Mouse (Mus musculus) heart, embryonic 14.5 days (tissue): ENCODE data around the gene Ugt1a7c. TPM values are rescaled to one million over a fixed set of nuclear protein-coding genes. Genes with fewer than 3 reads are reported as not detected.

Source experiments
- ATAC-seq: fragments of 200-750 bp; cut with Nextera tagmentation; 2 replicates; pipeline ENCODE4 v1.8.0; 2017; ENCODE audit warnings: low read depth, moderate TSS enrichment; ENCODE audit not compliant: insufficient number of reproducible peaks, insufficient read depth, low FRiP score
- H3K27ac ChIP-seq, 2 experiments: fragments of 200-500 bp in 1 of 2; fragments of 300-500 bp in 1 of 2; sonication (generic) in 1 of 2; replicated peaks in 1 of 2; 2 replicates each; pipeline ENCODE4 v1.5.1; 2012 to 2014; ENCODE audit warnings: low read depth in 2 of 2, low read length in 2 of 2, control low read depth in 1 of 2, mild to moderate bottlenecking in 1 of 2, mixed read lengths in 1 of 2; ENCODE audit not compliant: control insufficient read depth in 1 of 2, insufficient read depth in 1 of 2
- H3K27me3 ChIP-seq: fragments of 300-500 bp; sonication (generic); 2 replicates; pipeline ENCODE4 v1.6.1; 2014; ENCODE audit warnings: mild to moderate bottlenecking, low read length, control low read depth; ENCODE audit not compliant: control insufficient read depth, insufficient read depth
- H3K36me3 ChIP-seq: fragments of 300-500 bp; sonication (generic); 2 replicates; pipeline ENCODE4 v1.6.1; 2014; ENCODE audit warnings: mild to moderate bottlenecking, control low read depth, low read length, mixed read lengths; ENCODE audit not compliant: control insufficient read depth, insufficient read depth
- H3K4me1 ChIP-seq, 2 experiments: fragments of 200-500 bp in 1 of 2; fragments of 300-500 bp in 1 of 2; sonication (generic) in 1 of 2; 2 replicates each; pipeline ENCODE4 v1.6.1; 2012 to 2014; ENCODE audit warnings: low read length in 2 of 2, control low read depth in 1 of 2, mixed read lengths in 1 of 2; ENCODE audit not compliant: control insufficient read depth in 2 of 2, insufficient read depth in 2 of 2
- H3K4me2 ChIP-seq: fragments of 300-500 bp; sonication (generic); 2 replicates; pipeline ENCODE4 v1.6.1; 2014; ENCODE audit warnings: mild to moderate bottlenecking, low read length
- H3K4me3 ChIP-seq, 2 experiments: fragments of 200-500 bp in 1 of 2; fragments of 300-500 bp in 1 of 2; sonication (generic) in 1 of 2; 2 replicates each; pipeline ENCODE4 v1.5.1; 2012 to 2014; ENCODE audit warnings: low read length in 2 of 2, mild to moderate bottlenecking in 2 of 2, control low read depth in 1 of 2, low read depth in 1 of 2, moderate library complexity in 1 of 2; ENCODE audit not compliant: control insufficient read depth in 1 of 2, insufficient read depth in 1 of 2
- H3K9ac ChIP-seq: fragments of 300-500 bp; sonication (generic); 2 replicates; pipeline ENCODE4 v1.6.1; 2014; ENCODE audit warnings: mild to moderate bottlenecking, low read length
- H3K9me3 ChIP-seq: fragments of 300-500 bp; sonication (generic); 2 replicates; pipeline ENCODE4 v1.6.1; 2016; ENCODE audit warnings: low read length, control low read depth; ENCODE audit not compliant: control insufficient read depth
- WGBS: fragments of 180-500 bp; shearing (Covaris S2); extraction: QIAGEN DNeasy Blood & Tissue Kit; methylation state at CpG from one replicate; pipeline ENCODE4 v1.1.7; 2014; 5-methylcytosine and 5-hydroxymethylcytosine counted together
- polyA plus RNA-seq: library from polyadenylated mRNA; unstranded; fragments of >200 nt; fragmentation: Nextera tagmentation; extraction: Ambion mirVana; gene quantifications from 2 replicates; pipeline ENCODE4 v1.2.1, GENCODE M21; 2014

Gene Ugt1a7c
- polyA plus RNA-seq, 1 experiment from 2014 or later = 1.0 TPM

GRCm38 (mm10) chr1:88264237-88264868 is 169.5 kb downstream of the Ugt1a7c start:
- H3K9ac ChIP-seq = no peak overlapping the region
- no peak overlapping the region for H3K4me3 ChIP-seq
- no peaks in the 10 kb centered on the region for H3K27me3 ChIP-seq
- H3K36me3 ChIP-seq = peaks cover 94% of the 10 kb centered on the region
- WGBS = 78% methylated on average over 7 of the region's 7 CpGs
- H3K9me3 ChIP-seq = no peaks in the 10 kb centered on the region
- ATAC-seq = no peak
- no peak overlapping the region for H3K27ac ChIP-seq
- H3K4me1 ChIP-seq = peaks cover 3 to 25% of the 10 kb centered on the region in 2 experiments
- H3K4me2 ChIP-seq = no peak overlapping the region

GRCm38 (mm10) chr1:88264869-88265240 is 170.0 kb downstream of the Ugt1a7c start:
- no peak for ATAC-seq
- H3K9me3 ChIP-seq = no peaks in the 10 kb centered on the region
- H3K4me1 ChIP-seq = peaks cover 0 to 24% of the 10 kb centered on the region in 2 experiments
- no peak overlapping the region for H3K4me2 ChIP-seq
- H3K9ac ChIP-seq = no peak overlapping the region
- WGBS = 70% methylated on average over 4 of the region's 4 CpGs
- H3K27ac ChIP-seq = no peak overlapping the region
- no peaks in the 10 kb centered on the region for H3K27me3 ChIP-seq
- H3K36me3 ChIP-seq = peaks cover 99% of the 10 kb centered on the region
- no peak overlapping the region for H3K4me3 ChIP-seq

- H3K9ac ChIP-seq = no peak overlapping the region
- H3K4me1 ChIP-seq = peaks cover 0 to 24% of the 10 kb centered on the region in 2 experiments
- H3K9me3 ChIP-seq = no peaks in the 10 kb centered on the region
- no peak overlapping the region for H3K27ac ChIP-seq
- ATAC-seq = no peak
- H3K4me2 ChIP-seq = no peak overlapping the region
- peaks cover 91% of the 10 kb centered on the region for H3K36me3 ChIP-seq
- 89% methylated on average over 13 of the region's 13 CpGs for WGBS
- no peaks in the 10 kb centered on the region for H3K27me3 ChIP-seq
- no peak overlapping the region for H3K4me3 ChIP-seq
These were observed 171.3 kb downstream of the Ugt1a7c start for GRCm38 (mm10) chr1:88266123-88266522.

DNA sequence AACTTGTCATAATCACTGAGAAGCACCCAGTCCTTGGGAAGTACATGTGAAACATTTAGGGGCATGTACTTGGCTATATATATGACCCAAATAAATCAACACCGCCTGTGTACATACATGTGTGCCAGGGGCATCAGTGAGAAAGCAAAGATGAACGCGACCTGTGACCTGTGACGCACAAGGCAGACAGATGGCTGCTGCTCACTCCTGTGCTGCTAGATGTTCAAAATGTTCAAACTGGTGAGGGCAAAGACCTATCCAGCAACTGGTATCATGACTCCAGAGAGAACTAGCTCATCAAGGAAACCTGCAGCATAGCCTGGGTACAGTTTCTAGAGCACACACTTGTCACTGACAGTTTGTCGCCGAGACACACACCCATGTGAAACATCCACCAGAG is 172.6 kb downstream of the Ugt1a7c start:
- peaks cover 91% of the 10 kb centered on the region for H3K36me3 ChIP-seq
- H3K4me2 ChIP-seq = no peak overlapping the region
- no peak overlapping the region for H3K9ac ChIP-seq
- H3K27ac ChIP-seq = no peak overlapping the region
- no peaks in the 10 kb centered on the region for H3K27me3 ChIP-seq
- no peak for ATAC-seq
- WGBS = 93% methylated on average over 6 of the region's 6 CpGs
- H3K9me3 ChIP-seq = no peaks in the 10 kb centered on the region
- peaks cover 0 to 13% of the 10 kb centered on the region in 2 experiments for H3K4me1 ChIP-seq
- no peak overlapping the region for H3K4me3 ChIP-seq

GRCm38 (mm10) chr1:88268070-88268469 is 173.2 kb downstream of the Ugt1a7c start:
- WGBS = 83% methylated on average over 6 of the region's 6 CpGs
- no peak for ATAC-seq
- H3K27me3 ChIP-seq = no peaks in the 10 kb centered on the region

More at GRCm38 (mm10) chr1:88268070-88268469, 173.2 kb downstream of the Ugt1a7c start:
- Histone ChIP-seq H3K9me3 (no peaks in the 10 kb centered on the region), H3K36me3 (peaks cover 91% of the 10 kb centered on the region), H3K9ac (no peak overlapping the region), H3K4me2 (no peak overlapping the region), H3K4me3 (no peak overlapping the region), H3K4me1 (peaks cover 0 to 7% of the 10 kb centered on the region in 2 experiments; a peak in 1 of 4 replicates), H3K27ac (no peak overlapping the region)

Other genes with a start within 250 kb of the Ugt1a7c start
- 24.7 and 29.4 TPM in 2 replicates for gene Dgkd, start 241.8 kb upstream of the Ugt1a7c start, polyA plus RNA-seq
- gene Usp40, start 86.5 kb upstream of the Ugt1a7c start, polyA plus RNA-seq = 30.7 and 32.8 TPM in 2 replicates
- gene Ugt1a10, start 39.7 kb upstream of the Ugt1a7c start, polyA plus RNA-seq = not detected in 2 replicates
- gene Ugt1a9, start 24.3 kb upstream of the Ugt1a7c start, polyA plus RNA-seq = not detected in 2 replicates
- gene Ugt1a8, start 7.2 kb upstream of the Ugt1a7c start, polyA plus RNA-seq = not detected in 2 replicates
- gene Ugt1a6b, start 8.2 kb downstream of the Ugt1a7c start, polyA plus RNA-seq = 0.11 TPM in 1 of 2 replicates, not detected in the other
- gene Ugt1a6a, start 39.7 kb downstream of the Ugt1a7c start, polyA plus RNA-seq = 0.31 and 0.53 TPM in 2 replicates
- not detected in 2 replicates for gene Ugt1a5, start 71.0 kb downstream of the Ugt1a7c start, polyA plus RNA-seq
- gene Ugt1a2, start 105.5 kb downstream of the Ugt1a7c start, polyA plus RNA-seq = not detected in 2 replicates
- 3.9 and 4.1 TPM in 2 replicates for gene Dnajb3, start 110.7 kb downstream of the Ugt1a7c start, polyA plus RNA-seq
- gene Ugt1a1, start 116.9 kb downstream of the Ugt1a7c start, polyA plus RNA-seq = not detected in 2 replicates
- gene Mroh2a, start 131.9 kb downstream of the Ugt1a7c start, polyA plus RNA-seq = 0.62 and 0.77 TPM in 2 replicates
- gene Hjurp, start 182.6 kb downstream of the Ugt1a7c start, polyA plus RNA-seq = 104 TPM in 2 replicates
- 0.04 TPM in 1 of 2 replicates, not detected in the other for gene Trpm8, start 182.6 kb downstream of the Ugt1a7c start, polyA plus RNA-seq